Mouse (Mus musculus): ENCODE measurements around the gene Etv4. TPM values are rescaled to one million over a fixed set of nuclear protein-coding genes. Genes with fewer than 3 reads are reported as not detected.

Gene Etv4
- polyA plus RNA-seq, 1 experiment from 2014 or later, result 8.7 TPM

GRCm38 (mm10) chr11:101726765-101727164 is 58.4 kb downstream of the Etv4 start:
- Histone ChIP-seq H3K9ac (ENCODE audit: low read depth, low read length) (no peak overlapping the region), H3K4me1 (ENCODE audit: control insufficient read depth, insufficient read depth, low read length) (0 out of 2 replicates have a peak, but pooled peaks cover 3% of the 10 kb centered on the region), H3K27me3 (ENCODE audit: control insufficient read depth, insufficient read depth, low read length) (no peaks in the 10 kb centered on the region), H3K27ac (ENCODE audit: low read depth, low read length) (no peak overlapping the region), H3K4me3 (ENCODE audit: low read depth, low read length) (no peak overlapping the region), H3K4me2 (no peak overlapping the region), H3K9me3 (replicated peaks; ENCODE audit: control insufficient read depth, low read length) (no peaks in the 10 kb centered on the region), H3K36me3 (ENCODE audit: control insufficient read depth, insufficient read depth, low read length) (no peaks in the 10 kb centered on the region)
- 50% methylated on average over 2 of the region's 2 CpGs for WGBS (ENCODE audit: insufficient replicate concordance)
- ATAC-seq (replicated peaks; ENCODE audit: insufficient number of reproducible peaks, low FRiP score, low TSS enrichment), result no peak

GRCm38 (mm10) chr11:101725043-101725442 is 60.1 kb downstream of the Etv4 start:
- Histone ChIP-seq H3K9me3 (replicated peaks; ENCODE audit: control insufficient read depth, low read length) (no peaks in the 10 kb centered on the region), H3K4me3 (ENCODE audit: low read depth, low read length) (no peak overlapping the region), H3K27ac (ENCODE audit: low read depth, low read length) (no peak overlapping the region), H3K9ac (ENCODE audit: low read depth, low read length) (no peak overlapping the region), H3K4me2 (no peak overlapping the region), H3K27me3 (ENCODE audit: control insufficient read depth, insufficient read depth, low read length) (no peaks in the 10 kb centered on the region), H3K36me3 (ENCODE audit: control insufficient read depth, insufficient read depth, low read length) (no peaks in the 10 kb centered on the region), H3K4me1 (ENCODE audit: control insufficient read depth, insufficient read depth, low read length) (0 out of 2 replicates have a peak, but pooled peaks cover 3% of the 10 kb centered on the region)
- 76% methylated on average over 8 of the region's 8 CpGs for WGBS (ENCODE audit: insufficient replicate concordance)
- no peak for ATAC-seq (replicated peaks; ENCODE audit: insufficient number of reproducible peaks, low FRiP score, low TSS enrichment)

- H3K9ac ChIP-seq (ENCODE audit: low read depth, low read length), result no peak overlapping the region
- ATAC-seq (replicated peaks; ENCODE audit: insufficient number of reproducible peaks, low FRiP score, low TSS enrichment), result no peak
- peaks cover 5% of the 10 kb centered on the region; the same call in 1 of the 2 replicates for H3K4me1 ChIP-seq (ENCODE audit: control insufficient read depth, insufficient read depth, low read length)
- H3K4me2 ChIP-seq, result no peak overlapping the region
- no peaks in the 10 kb centered on the region for H3K9me3 ChIP-seq (replicated peaks; ENCODE audit: control insufficient read depth, low read length)
- no peaks in the 10 kb centered on the region for H3K27me3 ChIP-seq (ENCODE audit: control insufficient read depth, insufficient read depth, low read length)
- H3K27ac ChIP-seq (ENCODE audit: low read depth, low read length), result no peak overlapping the region
- no peak overlapping the region for H3K4me3 ChIP-seq (ENCODE audit: low read depth, low read length)
- 76% methylated on average over 21 of the region's 21 CpGs for WGBS (ENCODE audit: insufficient replicate concordance)
- no peaks in the 10 kb centered on the region for H3K36me3 ChIP-seq (ENCODE audit: control insufficient read depth, insufficient read depth, low read length)
Measured at GRCm38 (mm10) chr11:101719986-101720520, 65.1 kb downstream of the Etv4 start.

Other genes starting within 250 kb of the Etv4 start
- gene Brca1, start 233.4 kb downstream of the Etv4 start, polyA plus RNA-seq (2014; fragmentation: Nextera tagmentation; extraction: Ambion mirVana), result 12.3 and 12.7 TPM in 2 replicates
- 48.4 and 72.2 TPM in 2 replicates for gene Nbr1, start 233.2 kb downstream of the Etv4 start, polyA plus RNA-seq (2014; fragmentation: Nextera tagmentation; extraction: Ambion mirVana)
- 3.3 and 4.4 TPM in 2 replicates for gene Tmem106a, start 203.1 kb downstream of the Etv4 start, polyA plus RNA-seq (2014; fragmentation: Nextera tagmentation; extraction: Ambion mirVana)
- not detected in 2 replicates for gene Gm11634, start 186.1 kb downstream of the Etv4 start, polyA plus RNA-seq (2014; fragmentation: Nextera tagmentation; extraction: Ambion mirVana)
- 27.9 and 28.2 TPM in 2 replicates for gene Rdm1, start 158.2 kb downstream of the Etv4 start, polyA plus RNA-seq (2014; fragmentation: Nextera tagmentation; extraction: Ambion mirVana)
- gene Arl4d, start 119.8 kb downstream of the Etv4 start, polyA plus RNA-seq (2014; fragmentation: Nextera tagmentation; extraction: Ambion mirVana), result 9.4 and 10.5 TPM in 2 replicates
- 24.3 and 26.1 TPM in 2 replicates for gene Dhx8, start 52.5 kb downstream of the Etv4 start, polyA plus RNA-seq (2014; fragmentation: Nextera tagmentation; extraction: Ambion mirVana)
- 13.2 and 14.5 TPM in 2 replicates for gene Meox1, start 109.0 kb upstream of the Etv4 start, polyA plus RNA-seq (2014; fragmentation: Nextera tagmentation; extraction: Ambion mirVana)
- 0.10 and 0.43 TPM in 2 replicates for gene Sost, start 181.6 kb upstream of the Etv4 start, polyA plus RNA-seq (2014; fragmentation: Nextera tagmentation; extraction: Ambion mirVana)
- not detected in 2 replicates for gene Cfap97d1, start 198.9 kb upstream of the Etv4 start, polyA plus RNA-seq (2014; fragmentation: Nextera tagmentation; extraction: Ambion mirVana)
- gene Dusp3, start 201.6 kb upstream of the Etv4 start, polyA plus RNA-seq (2014; fragmentation: Nextera tagmentation; extraction: Ambion mirVana), result 49.2 and 49.4 TPM in 2 replicates
- 2.7 and 3.4 TPM in 2 replicates for gene Mpp3, start 243.1 kb upstream of the Etv4 start, polyA plus RNA-seq (2014; fragmentation: Nextera tagmentation; extraction: Ambion mirVana)

All from heart, embryonic 11.5 days (tissue).